Mouse (Mus musculus) thymus, postnatal 4 days (tissue): ENCODE data around the gene Fkbp6.
"Not testable (repeated sequence)": the region's sequence is repeated elsewhere in the genome, so short reads cannot be mapped to it uniquely, and the experiment has no call there.

Experiments used
- DNase-seq: peaks from one replicate; pipeline ENCODE4 v3.0.0; 2021

Gene Fkbp6

GRCm38 (mm10) chr5:135349862-135350261 is at the start of gene Fkbp6:
Fkbp6 (minus strand) TSS chr5:135350044.
- no peak for DNase-seq

GRCm38 (mm10) chr5:135399382-135399781 is 49.5 kb upstream of the Fkbp6 start:
- no peak for DNase-seq

GRCm38 (mm10) chr5:135395826-135396225 is 46.0 kb upstream of the Fkbp6 start:
- DNase-seq: peak; percentile 61

GRCm38 (mm10) chr5:135394004-135394823 is 44.4 kb upstream of the Fkbp6 start, which contains the start of gene Pom121:
Pom121 (minus strand) TSS chr5:135394546.
- peak; percentile 91 for DNase-seq

GRCm38 (mm10) chr5:135383771-135384170 is 33.9 kb upstream of the Fkbp6 start:
- DNase-seq: no peak

GRCm38 (mm10) chr5:135382746-135383145 is 32.9 kb upstream of the Fkbp6 start:
- DNase-seq: no peak

GRCm38 (mm10) chr5:135381356-135381925 is 31.6 kb upstream of the Fkbp6 start:
- no peak for DNase-seq

- no peak for DNase-seq
Observed at GRCm38 (mm10) chr5:135380681-135381080, 30.8 kb upstream of the Fkbp6 start.

GRCm38 (mm10) chr5:135376341-135376740 is 26.5 kb upstream of the Fkbp6 start:
- no peak for DNase-seq

GRCm38 (mm10) chr5:135375167-135375566 is 25.3 kb upstream of the Fkbp6 start:
- no peak for DNase-seq

GRCm38 (mm10) chr5:135373601-135374000 is 23.8 kb upstream of the Fkbp6 start:
- DNase-seq: no peak

- no peak for DNase-seq
Observed at GRCm38 (mm10) chr5:135371195-135371594, 21.4 kb upstream of the Fkbp6 start.

GRCm38 (mm10) chr5:135369787-135370654 is 20.2 kb upstream of the Fkbp6 start, which contains the start of gene Nsun5:
Nsun5 (plus strand) TSS chr5:135369953.
- peak; percentile 97 for DNase-seq

GRCm38 (mm10) chr5:135369196-135369595 is 19.4 kb upstream of the Fkbp6 start:
- DNase-seq: not testable (repeated sequence)

- no peak for DNase-seq
Observed at GRCm38 (mm10) chr5:135368312-135368711, 18.5 kb upstream of the Fkbp6 start.

- DNase-seq: no peak
Observed at GRCm38 (mm10) chr5:135367841-135368240, 18.0 kb upstream of the Fkbp6 start.

GRCm38 (mm10) chr5:135363540-135363939 is 13.7 kb upstream of the Fkbp6 start:
- DNase-seq: peak; percentile 37

GRCm38 (mm10) chr5:135362572-135362971 is 12.7 kb upstream of the Fkbp6 start:
- no peak for DNase-seq

- no peak for DNase-seq
Observed at GRCm38 (mm10) chr5:135359772-135360171, 9.9 kb upstream of the Fkbp6 start.

GRCm38 (mm10) chr5:135357556-135357955 is 7.7 kb upstream of the Fkbp6 start:
- no peak for DNase-seq

GRCm38 (mm10) chr5:135356090-135356489 is 6.2 kb upstream of the Fkbp6 start:
- DNase-seq: no peak

- peak; percentile 67 for DNase-seq
Observed at GRCm38 (mm10) chr5:135353564-135353963, 3.7 kb upstream of the Fkbp6 start.

- no peak for DNase-seq
Observed at GRCm38 (mm10) chr5:135352995-135353394, 3.2 kb upstream of the Fkbp6 start, which contains the start of gene Trim50. Trim50 (plus strand) TSS chr5:135353295.
